Mouse (Mus musculus): ENCODE measurements around the gene Zup1. TPM values are rescaled to one million over a fixed set of nuclear protein-coding genes. Genes with fewer than 3 reads are reported as not detected.
"Not testable (repeated sequence)": the region's sequence is repeated elsewhere in the genome, so short reads cannot be mapped to it uniquely, and the experiment has no call there.

Gene Zup1
- polyA plus RNA-seq (2014; fragmentation: Nextera tagmentation; extraction: Ambion mirVana), result 15.0 and 16.6 TPM in 2 replicates

GRCm38 (mm10) chr10:33950803-33951583 lies at the start of gene Zup1:
Gene Zup1 (minus strand): TSS chr10:33951269.
- DNase-seq (ENCODE audit: low spot score), result peak; percentile 78
- ATAC-seq (replicated peaks; ENCODE audit: low FRiP score), result peak; percentile 95
- WGBS, result 4% methylated on average over 42 of the region's 42 CpGs
- H3K27ac ChIP-seq (ENCODE audit: low read depth, low read length), result peak within 1 kb of the TSS; percentile 75
- H3K4me3 ChIP-seq (ENCODE audit: low read depth, low read length), result peak within 1 kb of the TSS; percentile 78
- H3K36me3 ChIP-seq (ENCODE audit: control insufficient read depth, insufficient read depth, low read length), result peaks cover 5% of the 10 kb centered on the region; the same call in 1 of the 2 replicates
- no peaks in the 10 kb centered on the region for H3K27me3 ChIP-seq (replicated peaks; ENCODE audit: control insufficient read depth, insufficient read depth, low read length)
- no peaks in the 10 kb centered on the region for H3K9me3 ChIP-seq (ENCODE audit: control insufficient read depth, low read length)
- H3K9ac ChIP-seq (ENCODE audit: low read depth, low read length), result peak within 1 kb of the TSS; percentile 88
- H3K4me1 ChIP-seq (replicated peaks; ENCODE audit: control insufficient read depth, insufficient read depth, low read length), result peaks cover 5% of the 10 kb centered on the region; the same call in 1 of the 2 replicates
- H3K4me2 ChIP-seq, result peak within 1 kb of the TSS; percentile 67

DNA sequence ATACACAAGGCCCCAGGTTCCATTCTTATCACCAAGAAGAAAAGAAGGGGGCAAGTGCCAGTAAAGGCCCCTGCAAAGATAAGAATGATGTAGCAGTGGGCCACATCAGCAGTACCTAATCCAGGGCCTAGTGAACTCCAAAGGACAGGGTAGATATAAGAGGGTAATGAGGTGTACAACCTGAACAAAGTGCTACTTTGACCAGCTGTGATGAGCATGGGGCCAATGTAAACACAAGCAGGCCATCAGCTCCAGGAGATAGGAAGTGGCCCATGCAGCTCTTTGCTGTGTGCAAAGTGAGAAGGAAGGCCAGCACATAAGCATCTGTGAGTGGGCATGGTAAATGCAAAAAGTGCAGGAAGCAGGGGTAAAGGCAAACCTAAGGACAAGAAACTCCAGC lies 47.3 kb upstream of the Zup1 start:
- Histone ChIP-seq H3K4me2 (no peak overlapping the region), H3K9me3 (ENCODE audit: control insufficient read depth, low read length) (no peaks in the 10 kb centered on the region), H3K4me1 (replicated peaks; ENCODE audit: control insufficient read depth, insufficient read depth, low read length) (peaks cover 3% of the 10 kb centered on the region; the same call in 1 of the 2 replicates), H3K27ac (ENCODE audit: low read depth, low read length) (no peak overlapping the region), H3K4me3 (ENCODE audit: low read depth, low read length) (no peak overlapping the region), H3K9ac (ENCODE audit: low read depth, low read length) (no peak overlapping the region), H3K36me3 (ENCODE audit: control insufficient read depth, insufficient read depth, low read length) (peaks cover 12% of the 10 kb centered on the region; the same call in 1 of the 2 replicates), H3K27me3 (replicated peaks; ENCODE audit: control insufficient read depth, insufficient read depth, low read length) (no peaks in the 10 kb centered on the region)
- no peak for DNase-seq (ENCODE audit: low spot score)
- peak; percentile 36; the same call in 1 of the 2 replicates for ATAC-seq (replicated peaks; ENCODE audit: low FRiP score)

DNA sequence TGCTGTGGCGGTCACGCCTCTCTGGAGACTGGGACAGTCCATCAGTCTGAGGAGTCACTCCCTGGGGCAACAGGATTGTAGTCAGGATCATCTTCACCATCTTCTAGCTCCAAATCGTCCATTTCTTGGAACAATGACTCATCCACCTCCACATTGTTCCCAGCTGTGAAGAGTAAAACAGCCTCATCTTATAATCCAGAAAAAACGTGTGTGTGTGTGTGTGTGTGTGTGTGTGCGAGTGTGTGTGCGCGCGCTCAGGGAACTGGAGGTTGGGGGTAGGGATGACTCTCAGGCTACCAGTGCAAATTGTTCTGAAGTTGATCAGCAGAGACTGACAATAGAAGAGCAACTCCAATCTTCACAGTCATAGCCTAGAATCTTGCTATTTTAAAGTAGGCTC lies 45.6 kb upstream of the Zup1 start:
- not testable (repeated sequence) for H3K9me3 ChIP-seq (ENCODE audit: control insufficient read depth, low read length); H3K27me3 ChIP-seq (replicated peaks; ENCODE audit: control insufficient read depth, insufficient read depth, low read length); H3K27ac ChIP-seq (ENCODE audit: low read depth, low read length); ATAC-seq (replicated peaks; ENCODE audit: low FRiP score); H3K4me3 ChIP-seq (ENCODE audit: low read depth, low read length); DNase-seq (ENCODE audit: low spot score); H3K4me1 ChIP-seq (replicated peaks; ENCODE audit: control insufficient read depth, insufficient read depth, low read length); H3K9ac ChIP-seq (ENCODE audit: low read depth, low read length); H3K4me2 ChIP-seq
- WGBS, result 83% methylated on average over 6 of the region's 8 CpGs
- H3K36me3 ChIP-seq (ENCODE audit: control insufficient read depth, insufficient read depth, low read length), result peaks cover 13% of the 10 kb centered on the region; the same call in 1 of the 2 replicates

- ATAC-seq (replicated peaks; ENCODE audit: low FRiP score) (peak; percentile 69), DNase-seq (ENCODE audit: low spot score) (no peak)
- H3K9ac ChIP-seq (ENCODE audit: low read depth, low read length), result no peak overlapping the region
- no peaks in the 10 kb centered on the region for H3K9me3 ChIP-seq (ENCODE audit: control insufficient read depth, low read length)
- H3K27me3 ChIP-seq (replicated peaks; ENCODE audit: control insufficient read depth, insufficient read depth, low read length), result no peaks in the 10 kb centered on the region
- no peak overlapping the region for H3K27ac ChIP-seq (ENCODE audit: low read depth, low read length)
- H3K4me3 ChIP-seq (ENCODE audit: low read depth, low read length), result no peak overlapping the region
- peaks cover 3% of the 10 kb centered on the region; the same call in 1 of the 2 replicates for H3K36me3 ChIP-seq (ENCODE audit: control insufficient read depth, insufficient read depth, low read length)
- H3K4me2 ChIP-seq, result no peak overlapping the region
- no peaks in the 10 kb centered on the region for H3K4me1 ChIP-seq (replicated peaks; ENCODE audit: control insufficient read depth, insufficient read depth, low read length)
- 21% methylated on average over 4 of the region's 4 CpGs for WGBS
Observed at GRCm38 (mm10) chr10:33986771-33987170, 35.7 kb upstream of the Zup1 start.

GRCm38 (mm10) chr10:33974781-33975494 lies 23.9 kb upstream of the Zup1 start:
- Histone ChIP-seq H3K27ac (ENCODE audit: low read depth, low read length) (no peak overlapping the region), H3K9ac (ENCODE audit: low read depth, low read length) (no peak overlapping the region), H3K4me1 (replicated peaks; ENCODE audit: control insufficient read depth, insufficient read depth, low read length) (no peaks in the 10 kb centered on the region), H3K4me3 (ENCODE audit: low read depth, low read length) (no peak overlapping the region), H3K4me2 (no peak overlapping the region), H3K9me3 (ENCODE audit: control insufficient read depth, low read length) (no peaks in the 10 kb centered on the region), H3K36me3 (ENCODE audit: control insufficient read depth, insufficient read depth, low read length) (no peaks in the 10 kb centered on the region), H3K27me3 (replicated peaks; ENCODE audit: control insufficient read depth, insufficient read depth, low read length) (no peaks in the 10 kb centered on the region)
- DNase-seq (ENCODE audit: low spot score), result no peak
- ATAC-seq (replicated peaks; ENCODE audit: low FRiP score), result no peak
- whole genome bisulfite sequencing, result 83% methylated on average over 7 of the region's 7 CpGs

GRCm38 (mm10) chr10:33952509-33952908 lies 1.4 kb upstream of the Zup1 start:
- no peak overlapping the region for H3K27ac ChIP-seq (ENCODE audit: low read depth, low read length)
- H3K36me3 ChIP-seq (ENCODE audit: control insufficient read depth, insufficient read depth, low read length), result peaks cover 5% of the 10 kb centered on the region; the same call in 1 of the 2 replicates
- no peak overlapping the region for H3K4me2 ChIP-seq
- DNase-seq (ENCODE audit: low spot score) (no peak), ATAC-seq (replicated peaks; ENCODE audit: low FRiP score) (no peak)
- 67% methylated on average over 3 of the region's 3 CpGs for whole genome bisulfite sequencing
- no peak overlapping the region for H3K9ac ChIP-seq (ENCODE audit: low read depth, low read length)
- peaks cover 5% of the 10 kb centered on the region; the same call in 1 of the 2 replicates for H3K4me1 ChIP-seq (replicated peaks; ENCODE audit: control insufficient read depth, insufficient read depth, low read length)
- no peaks in the 10 kb centered on the region for H3K9me3 ChIP-seq (ENCODE audit: control insufficient read depth, low read length)
- H3K4me3 ChIP-seq (ENCODE audit: low read depth, low read length), result no peak overlapping the region
- no peaks in the 10 kb centered on the region for H3K27me3 ChIP-seq (replicated peaks; ENCODE audit: control insufficient read depth, insufficient read depth, low read length)

DNA sequence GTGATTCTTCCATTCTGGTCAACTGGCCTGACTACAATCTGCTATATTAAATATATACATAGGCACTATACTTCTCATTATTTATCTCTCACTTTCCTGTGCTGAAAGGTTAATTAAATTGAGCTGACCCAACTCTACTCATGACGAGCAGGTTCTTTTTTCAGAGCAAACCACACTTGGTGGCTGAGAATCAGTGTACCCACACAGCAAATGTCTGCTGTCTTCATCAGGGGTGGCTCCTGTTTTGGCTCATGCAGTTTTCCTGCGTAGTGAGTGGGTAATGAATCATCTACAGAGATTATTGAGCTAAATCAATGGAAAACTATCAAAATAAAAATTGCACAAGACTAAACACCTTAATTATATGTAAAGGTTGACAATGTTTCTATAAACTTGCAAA lies 4.7 kb downstream of the Zup1 start:
- no peak overlapping the region for H3K4me3 ChIP-seq (ENCODE audit: low read depth, low read length)
- H3K36me3 ChIP-seq (ENCODE audit: control insufficient read depth, insufficient read depth, low read length), result peaks cover 15% of the 10 kb centered on the region; the same call in 1 of the 2 replicates
- DNase-seq (ENCODE audit: low spot score), result no peak
- no peaks in the 10 kb centered on the region for H3K27me3 ChIP-seq (replicated peaks; ENCODE audit: control insufficient read depth, insufficient read depth, low read length)
- ATAC-seq (replicated peaks; ENCODE audit: low FRiP score), result no peak
- no peak overlapping the region for H3K9ac ChIP-seq (ENCODE audit: low read depth, low read length)
- no peak overlapping the region for H3K27ac ChIP-seq (ENCODE audit: low read depth, low read length)
- no peaks in the 10 kb centered on the region for H3K9me3 ChIP-seq (ENCODE audit: control insufficient read depth, low read length)
- no peak overlapping the region for H3K4me2 ChIP-seq
- 90% methylated on average over 2 of the region's 2 CpGs for WGBS
- H3K4me1 ChIP-seq (replicated peaks; ENCODE audit: control insufficient read depth, insufficient read depth, low read length), result peaks cover 5% of the 10 kb centered on the region; the same call in 1 of the 2 replicates

GRCm38 (mm10) chr10:33945390-33945789 lies 5.7 kb downstream of the Zup1 start:
- peaks cover 18% of the 10 kb centered on the region; the same call in 1 of the 2 replicates for H3K36me3 ChIP-seq (ENCODE audit: control insufficient read depth, insufficient read depth, low read length)
- no peak overlapping the region for H3K4me3 ChIP-seq (ENCODE audit: low read depth, low read length)
- DNase-seq (ENCODE audit: low spot score), result no peak
- no peaks in the 10 kb centered on the region for H3K27me3 ChIP-seq (replicated peaks; ENCODE audit: control insufficient read depth, insufficient read depth, low read length)
- H3K27ac ChIP-seq (ENCODE audit: low read depth, low read length), result no peak overlapping the region
- ATAC-seq (replicated peaks; ENCODE audit: low FRiP score), result no peak
- no peak overlapping the region for H3K9ac ChIP-seq (ENCODE audit: low read depth, low read length)
- 78% methylated on average over 3 of the region's 3 CpGs for WGBS
- no peak overlapping the region for H3K4me2 ChIP-seq
- no peaks in the 10 kb centered on the region for H3K9me3 ChIP-seq (ENCODE audit: control insufficient read depth, low read length)
- peaks cover 5% of the 10 kb centered on the region; the same call in 1 of the 2 replicates for H3K4me1 ChIP-seq (replicated peaks; ENCODE audit: control insufficient read depth, insufficient read depth, low read length)
